Mouse (Mus musculus) C2C12 (cell line): Measurements from ENCODE around the gene Brca1.

Experiments
- CEBPB ChIP-seq: IDR thresholded peaks from one replicate; pipeline ENCODE4 v1.6.1; 2011; ENCODE audit warnings: low read depth, mild to moderate bottlenecking, control low read depth, moderate library complexity
- CTCF ChIP-seq: IDR thresholded peaks from one replicate; pipeline ENCODE4 v1.5.1; 2011; ENCODE audit not compliant: control insufficient read depth, insufficient read depth, insufficient read length
- FOSL1 ChIP-seq: IDR thresholded peaks from one replicate; pipeline ENCODE4 v1.8.0; 2011; ENCODE audit warnings: mild to moderate bottlenecking, low read length; ENCODE audit not compliant: poor library complexity, insufficient read depth, severe bottlenecking
- MAX ChIP-seq: IDR thresholded peaks from one replicate; pipeline ENCODE4 v1.6.1; 2011; ENCODE audit warnings: mild to moderate bottlenecking, control low read depth
- USF1 ChIP-seq: IDR thresholded peaks from one replicate; pipeline ENCODE4 v1.6.1; 2011; ENCODE audit warnings: low read depth, mild to moderate bottlenecking, control low read depth, moderate library complexity

DNA sequence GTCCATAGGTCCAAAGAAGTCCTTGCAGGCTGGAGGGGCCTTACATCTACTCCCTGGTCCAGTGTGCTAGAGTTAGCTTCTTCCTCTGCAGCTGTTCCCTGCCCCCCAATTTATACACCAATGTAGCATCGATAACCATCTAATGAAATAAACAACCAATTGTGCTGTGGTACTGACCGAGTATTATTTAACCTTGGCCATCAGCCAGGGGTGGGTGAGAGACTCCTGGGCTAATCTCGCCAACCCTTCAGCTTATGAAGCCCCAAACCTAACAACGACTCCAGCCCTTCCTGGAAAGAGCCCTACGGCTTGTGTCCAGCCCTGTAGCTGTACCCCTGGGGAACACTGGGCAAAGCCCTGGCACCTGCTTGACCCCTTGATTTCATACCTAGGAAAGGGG is 77.5 kb downstream of the Brca1 start:
- no peak for TF ChIP-seq CTCF
- TF ChIP-seq MAX, result no peak
- no peak for TF ChIP-seq USF1
- TF ChIP-seq FOSL1, result no peak
- TF ChIP-seq CEBPB, result no peak
